28 mouse cellular contexts compared by ENCODE assay signal in the genomic region with DNA sequence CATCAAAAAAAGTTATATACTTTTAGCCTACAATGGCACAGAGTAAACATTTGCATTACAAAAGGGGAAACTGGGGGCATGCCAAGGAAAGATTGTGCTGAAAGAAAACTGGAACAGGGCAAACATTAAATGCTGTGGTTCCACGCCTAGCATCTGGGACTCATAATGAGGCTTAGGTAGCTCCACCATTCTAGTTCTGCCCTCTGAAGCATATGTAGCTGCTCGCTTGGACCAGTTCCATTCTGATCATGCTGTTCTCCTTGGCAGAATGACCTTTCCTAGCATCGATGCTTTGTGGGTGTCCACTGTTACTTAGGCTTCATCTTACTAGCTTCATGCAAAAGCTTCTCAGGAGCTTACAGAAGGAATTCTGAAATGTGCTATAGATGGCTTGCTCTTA.
DNase-seq lines count a peak whose midpoint lies in the region; ATAC-seq lines count a peak whose summit lies in the region.
"Had no signal": no experiment of that assay in that cellular context is flagged by ENCODE, and none has a peak within 500 bp of the region (broad histone marks: within the 10 kb centered on the region; RNA-seq: fewer than 3 reads in every experiment).

No protein-coding gene starts in this region.

- H3K9me3 ChIP-seq in forebrain, embryonic 14.5 days (replicated peaks; ENCODE audit: control insufficient read depth, low read length) = no peaks in the 10 kb centered on the region
- no peaks in the 10 kb centered on the region for H3K9me3 ChIP-seq in forebrain, embryonic 16.5 days (ENCODE audit: control insufficient read depth, low read length)
- H3K9me3 ChIP-seq in midbrain, embryonic 11.5 days (ENCODE audit: control insufficient read depth, low read length) = no peaks in the 10 kb centered on the region
- no peaks in the 10 kb centered on the region for H3K9me3 ChIP-seq in midbrain, embryonic 15.5 days
- H3K9me3 ChIP-seq: forebrain, embryonic 15.5 days; G1E; liver, embryonic 15.5 days; neural tube, embryonic 15.5 days; stomach, embryonic 15.5 days had no signal

- no peak overlapping the region for H3K4me2 ChIP-seq in forebrain, embryonic 14.5 days (ENCODE audit: low read length)
- H3K4me2 ChIP-seq in forebrain, embryonic 16.5 days (ENCODE audit: low read length) = no peak overlapping the region
- no peak overlapping the region for H3K4me2 ChIP-seq in midbrain, embryonic 11.5 days
- H3K4me2 ChIP-seq in midbrain, embryonic 15.5 days = no peak overlapping the region
- H3K4me2 ChIP-seq: forebrain, embryonic 15.5 days; heart, embryonic 12.5 days; hindbrain, embryonic 14.5 days; liver, embryonic 15.5 days; neural tube, embryonic 15.5 days; stomach, embryonic 15.5 days had no signal

- H3K9ac ChIP-seq in forebrain, embryonic 14.5 days (ENCODE audit: low read length) = no peak overlapping the region
- no peak overlapping the region for H3K9ac ChIP-seq in forebrain, embryonic 16.5 days (replicated peaks; ENCODE audit: low read depth, low read length)
- H3K9ac ChIP-seq in midbrain, embryonic 11.5 days (ENCODE audit: low read length) = no peak overlapping the region
- H3K9ac ChIP-seq in midbrain, embryonic 15.5 days = no peak overlapping the region
- H3K9ac ChIP-seq: forebrain, embryonic 15.5 days; heart, embryonic 12.5 days; hindbrain, embryonic 14.5 days; liver, embryonic 15.5 days; neural tube, embryonic 15.5 days; stomach, embryonic 15.5 days had no signal

- H3K27ac ChIP-seq in forebrain, embryonic 14.5 days (ENCODE audit: low read depth, low read length) = no peak overlapping the region
- H3K27ac ChIP-seq in forebrain, embryonic 16.5 days (ENCODE audit: low read length) = no peak overlapping the region
- no peak overlapping the region for H3K27ac ChIP-seq in midbrain, embryonic 11.5 days (ENCODE audit: low read depth, low read length)
- H3K27ac ChIP-seq in midbrain, embryonic 15.5 days = no peak overlapping the region
- H3K27ac ChIP-seq: forebrain, embryonic 15.5 days; gastrocnemius, adult 2 months; heart, adult 2 months; hindbrain, embryonic 14.5 days; left cerebral cortex, adult 2 months; liver, embryonic 15.5 days; macrophage; neural tube, embryonic 15.5 days; stomach, embryonic 15.5 days had no signal

- no peaks in the 10 kb centered on the region for H3K27me3 ChIP-seq in forebrain, embryonic 14.5 days (replicated peaks; ENCODE audit: control insufficient read depth, insufficient read depth, low read length)
- H3K27me3 ChIP-seq in forebrain, embryonic 16.5 days (replicated peaks; ENCODE audit: control insufficient read depth, insufficient read depth, low read length) = no peaks in the 10 kb centered on the region
- H3K27me3 ChIP-seq in midbrain, embryonic 11.5 days (ENCODE audit: control insufficient read depth, insufficient read depth, low read length) = no peaks in the 10 kb centered on the region
- H3K27me3 ChIP-seq in midbrain, embryonic 15.5 days (replicated peaks) = no peaks in the 10 kb centered on the region
- H3K27me3 ChIP-seq: forebrain, embryonic 15.5 days; heart, embryonic 12.5 days; liver, embryonic 15.5 days; neural tube, embryonic 15.5 days; Patski; stomach, embryonic 15.5 days had no signal

- H3K36me3 ChIP-seq in forebrain, embryonic 14.5 days (ENCODE audit: control insufficient read depth, insufficient read depth, low read length) = no peaks in the 10 kb centered on the region
- no peaks in the 10 kb centered on the region for H3K36me3 ChIP-seq in forebrain, embryonic 16.5 days (ENCODE audit: control insufficient read depth, insufficient read depth)
- no peaks in the 10 kb centered on the region for H3K36me3 ChIP-seq in midbrain, embryonic 11.5 days (ENCODE audit: control insufficient read depth, insufficient read depth, low read length)
- H3K36me3 ChIP-seq in midbrain, embryonic 15.5 days (replicated peaks) = no peaks in the 10 kb centered on the region
- H3K36me3 ChIP-seq: forebrain, embryonic 15.5 days; G1E; heart, embryonic 12.5 days; liver, embryonic 15.5 days; neural tube, embryonic 15.5 days; stomach, embryonic 15.5 days had no signal

- peak; percentile 1 for DNase-seq in cerebellum, adult 9-10 months
- DNase-seq in cerebellum, adult 11 months = no peak
- peak; percentile 6 for DNase-seq in forebrain, embryonic 14.5 days (ENCODE audit: low spot score)
- DNase-seq in midbrain, embryonic 11.5 days (ENCODE audit: low spot score, missing footprints) = peak; percentile 19
- DNase-seq in heart, adult 18-20 months = no peak
- DNase-seq: adrenal gland, postnatal 10 days; gastrocnemius, adult 2 months; gastrocnemius, postnatal 36 days; heart, adult 2 months; kidney, adult 9 months; kidney, postnatal 10 days; midbrain, embryonic 14.5 days; retina, postnatal 1 day; right cerebral cortex, postnatal 14 days; thymus, postnatal 14 days had no signal

- ATAC-seq in forebrain, embryonic 14.5 days = no peak
- no peak for ATAC-seq in forebrain, embryonic 16.5 days
- no peak for ATAC-seq in midbrain, embryonic 11.5 days (ENCODE audit: low FRiP score)
- ATAC-seq in midbrain, embryonic 15.5 days (replicated peaks) = no peak
- ATAC-seq: forebrain, embryonic 15.5 days; intestine, postnatal 0 days; Patski had no signal

- WGBS in forebrain, embryonic 14.5 days = 63% methylated on average over 3 of the region's 3 CpGs
- WGBS in forebrain, embryonic 16.5 days = 60% methylated on average over 3 of the region's 3 CpGs
- WGBS in midbrain, embryonic 11.5 days = 83% methylated on average over 3 of the region's 3 CpGs
- 78% methylated on average over 3 of the region's 3 CpGs for WGBS in midbrain, embryonic 15.5 days

- H3K4me3 ChIP-seq in forebrain, embryonic 14.5 days (ENCODE audit: low read depth, low read length) = no peak overlapping the region
- H3K4me3 ChIP-seq in forebrain, embryonic 16.5 days (replicated peaks; ENCODE audit: low read length) = no peak overlapping the region
- no peak overlapping the region for H3K4me3 ChIP-seq in midbrain, embryonic 11.5 days (ENCODE audit: low read depth, low read length)
- H3K4me3 ChIP-seq in midbrain, embryonic 15.5 days = no peak overlapping the region
- H3K4me3 ChIP-seq: forebrain, embryonic 15.5 days; gastrocnemius, adult 2 months; heart, adult 2 months; heart, embryonic 12.5 days; left cerebral cortex, adult 2 months; liver, embryonic 15.5 days; neural tube, embryonic 15.5 days; stomach, embryonic 15.5 days had no signal

- no peaks in the 10 kb centered on the region for H3K4me1 ChIP-seq in forebrain, embryonic 14.5 days (ENCODE audit: control insufficient read depth, insufficient read depth, low read length)
- H3K4me1 ChIP-seq in forebrain, embryonic 16.5 days (replicated peaks; ENCODE audit: control insufficient read depth, insufficient read depth, low read length) = no peaks in the 10 kb centered on the region
- H3K4me1 ChIP-seq in midbrain, embryonic 11.5 days (ENCODE audit: control insufficient read depth, insufficient read depth, low read length) = no peaks in the 10 kb centered on the region
- H3K4me1 ChIP-seq in midbrain, embryonic 15.5 days = no peaks in the 10 kb centered on the region
- H3K4me1 ChIP-seq: forebrain, embryonic 15.5 days; heart, embryonic 12.5 days; liver, embryonic 15.5 days; neural tube, embryonic 15.5 days; stomach, embryonic 15.5 days had no signal

Comparison
In these comparisons a context has a peak if more than half of its experiments do, and no peak if none do; other contexts are left out.
1. DNase-seq: peak in cerebellum, adult 9-10 months (single experiment), forebrain, embryonic 14.5 days (single experiment) and midbrain, embryonic 11.5 days (single experiment); none in cerebellum, adult 11 months (single experiment) and heart, adult 18-20 months (0 of 2).